Mouse (Mus musculus) right cerebral cortex, adult 2 months (tissue): ENCODE data around the gene Gm49510.

ENCODE experiments used
- DNase-seq, 2 experiments: peaks; one replicate each; pipeline ENCODE4 v3.0.0; 2021 to 2022; ENCODE audit warnings: low spot score in 2 of 2

The Gm49510 gene

GRCm38 (mm10) chr15:78899409-78899739, at the start of gene Gm49510:
Gene Gm49510 (plus strand): TSS chr15:78899667.
- DNase-seq = peak in 1 of 2 experiments; percentile 9

- no peak for DNase-seq
Measured at GRCm38 (mm10) chr15:78850059-78850824, 49.2 kb upstream of the Gm49510 start.

- no peak for DNase-seq
Measured at GRCm38 (mm10) chr15:78850944-78851343, 48.5 kb upstream of the Gm49510 start.

GRCm38 (mm10) chr15:78851505-78852153, 47.8 kb upstream of the Gm49510 start:
- peak; percentile 93 to 94 for DNase-seq

GRCm38 (mm10) chr15:78855303-78855965, 44.0 kb upstream of the Gm49510 start, which contains the start of gene Lgals2:
Gene Lgals2 (minus strand): TSS chr15:78855529.
- no peak for DNase-seq

GRCm38 (mm10) chr15:78857009-78857408, 42.5 kb upstream of the Gm49510 start:
- DNase-seq = peak in 1 of 2 experiments; percentile 34

GRCm38 (mm10) chr15:78859311-78859710, 40.2 kb upstream of the Gm49510 start:
- DNase-seq = no peak

- no peak for DNase-seq
Measured at GRCm38 (mm10) chr15:78859714-78860113, 39.8 kb upstream of the Gm49510 start.

GRCm38 (mm10) chr15:78862280-78862679, 37.2 kb upstream of the Gm49510 start:
- no peak for DNase-seq

- DNase-seq = no peak
Measured at GRCm38 (mm10) chr15:78863154-78863553, 36.3 kb upstream of the Gm49510 start.

- DNase-seq = no peak
Measured at GRCm38 (mm10) chr15:78863852-78864253, 35.6 kb upstream of the Gm49510 start.

- peak in 1 of 2 experiments; percentile 26 for DNase-seq
Measured at GRCm38 (mm10) chr15:78868398-78868797, 31.1 kb upstream of the Gm49510 start.

GRCm38 (mm10) chr15:78868826-78869233, 30.6 kb upstream of the Gm49510 start:
- no peak for DNase-seq

- DNase-seq = peak; percentile 29 to 59
Measured at GRCm38 (mm10) chr15:78869775-78870174, 29.7 kb upstream of the Gm49510 start.

- no peak for DNase-seq
Measured at GRCm38 (mm10) chr15:78872021-78872608, 27.4 kb upstream of the Gm49510 start.

- DNase-seq = no peak
Measured at GRCm38 (mm10) chr15:78873803-78874435, 25.5 kb upstream of the Gm49510 start.

- no peak for DNase-seq
Measured at GRCm38 (mm10) chr15:78874989-78875388, 24.5 kb upstream of the Gm49510 start.

- no peak for DNase-seq
Measured at GRCm38 (mm10) chr15:78875537-78875936, 23.9 kb upstream of the Gm49510 start.

GRCm38 (mm10) chr15:78876258-78876696, 23.2 kb upstream of the Gm49510 start:
- DNase-seq = peak; percentile 70 to 82

- DNase-seq = peak; percentile 95 to 98
Measured at GRCm38 (mm10) chr15:78876991-78877809, 22.3 kb upstream of the Gm49510 start, which contains the start of gene Gga1. Gene Gga1 (plus strand): TSS chr15:78877190.
